Mouse (Mus musculus): ENCODE results near the gene Qprt. TPM values are rescaled to one million over a fixed set of nuclear protein-coding genes. Genes with fewer than 3 reads are reported as not detected.

Qprt gene
- total RNA-seq (2015) (2.0 and 3.5 TPM in 2 replicates), total RNA-seq (2017) (1.1 and 1.9 TPM in 2 replicates)

GRCm38 (mm10) chr7:127121911-127122270, at the start of gene Qprt:
Qprt (minus strand) TSS chr7:127122226.
- no peak for ATAC-seq (replicated peaks; ENCODE audit: poor library complexity)

DNA sequence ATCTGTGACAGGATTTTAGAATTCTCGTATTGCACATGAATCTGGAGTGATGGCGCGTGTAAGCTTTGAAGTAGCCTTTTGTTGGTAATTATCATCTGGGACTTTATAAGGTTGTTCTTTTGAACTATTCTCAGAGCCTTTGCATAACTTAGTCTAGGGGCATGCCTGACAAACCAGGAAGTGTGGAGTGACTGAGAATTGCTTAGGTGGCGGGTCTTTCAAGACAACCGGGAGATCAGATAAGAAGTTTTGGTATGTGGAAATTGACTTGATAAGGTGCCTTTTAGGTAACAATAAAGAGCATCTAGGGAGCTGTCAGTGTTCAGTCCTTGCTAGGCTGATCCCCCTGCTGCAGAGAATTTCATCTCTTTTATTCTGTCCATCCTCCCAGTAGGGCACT, 44.5 kb upstream of the Qprt start:
- no peak for ATAC-seq (replicated peaks; ENCODE audit: poor library complexity)

DNA sequence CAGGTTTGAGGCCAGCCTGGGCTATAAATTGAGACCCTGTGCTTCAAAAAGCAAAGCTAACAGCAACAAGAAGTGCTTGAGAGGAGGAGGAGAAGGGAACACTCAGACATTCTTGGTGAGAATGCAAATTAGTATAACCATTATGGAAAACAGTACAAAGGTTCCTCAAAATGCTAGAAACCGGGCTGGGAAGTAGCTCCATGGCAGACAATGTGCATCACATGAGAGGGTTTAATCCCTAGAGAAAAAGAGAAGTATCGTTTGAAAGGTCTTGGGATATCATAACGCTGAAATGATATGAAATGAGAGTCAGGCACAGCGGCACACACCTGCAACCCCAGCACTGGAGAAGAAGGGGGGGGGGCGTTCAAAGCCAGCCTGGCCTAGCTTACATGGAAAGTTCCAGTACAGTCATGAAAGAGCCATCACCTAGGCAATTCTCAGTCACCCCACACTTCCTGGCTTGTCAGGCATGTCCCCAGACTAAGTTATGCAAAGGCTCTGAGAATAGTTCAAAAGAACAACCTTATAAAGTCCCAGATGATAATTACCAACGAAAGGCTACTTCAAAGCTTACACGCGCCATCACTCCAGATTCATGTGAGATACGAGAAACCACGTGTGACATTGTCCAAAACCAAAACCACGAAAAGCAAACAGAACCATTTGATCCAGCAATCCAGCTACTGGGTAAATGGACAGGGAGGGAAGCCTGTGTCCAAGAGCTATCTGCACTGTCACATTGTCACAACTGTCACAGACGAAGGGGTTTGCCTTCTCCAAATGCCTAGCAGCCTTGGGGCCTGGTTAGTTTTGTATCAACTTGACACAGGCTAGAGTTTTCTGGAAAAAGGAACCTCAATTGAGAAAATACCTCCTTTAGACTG, 43.8 kb upstream of the Qprt start:
- ATAC-seq (replicated peaks; ENCODE audit: poor library complexity), result 0 out of 2 replicates have a peak, but pooled peaks have one; percentile 26

- no peak; the same call in 1 of the 2 replicates for ATAC-seq (replicated peaks; ENCODE audit: poor library complexity)
Observed at GRCm38 (mm10) chr7:127164002-127164401, 42.0 kb upstream of the Qprt start.

DNA sequence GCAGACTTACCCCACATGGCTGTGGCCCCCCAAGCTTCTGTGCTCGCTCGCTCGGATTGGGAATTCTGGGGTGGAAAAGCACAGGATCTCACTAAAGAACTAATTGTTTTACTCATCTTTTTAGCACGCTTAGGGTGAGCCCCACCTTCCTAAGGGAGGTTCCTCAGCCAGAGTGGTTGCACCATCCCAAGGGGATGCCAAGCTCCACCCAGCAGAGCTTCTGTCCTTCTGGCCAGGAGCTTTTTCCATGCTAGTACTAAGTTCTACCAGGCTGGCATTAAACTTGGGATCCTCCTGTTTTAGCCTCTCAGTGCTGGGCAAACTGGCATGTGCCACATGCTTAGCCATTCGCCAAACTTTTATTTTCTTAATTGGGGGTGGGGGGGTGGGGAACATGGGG, 40.5 kb upstream of the Qprt start:
- ATAC-seq (replicated peaks; ENCODE audit: poor library complexity), result 0 out of 2 replicates have a peak, but pooled peaks have one; percentile 41

DNA sequence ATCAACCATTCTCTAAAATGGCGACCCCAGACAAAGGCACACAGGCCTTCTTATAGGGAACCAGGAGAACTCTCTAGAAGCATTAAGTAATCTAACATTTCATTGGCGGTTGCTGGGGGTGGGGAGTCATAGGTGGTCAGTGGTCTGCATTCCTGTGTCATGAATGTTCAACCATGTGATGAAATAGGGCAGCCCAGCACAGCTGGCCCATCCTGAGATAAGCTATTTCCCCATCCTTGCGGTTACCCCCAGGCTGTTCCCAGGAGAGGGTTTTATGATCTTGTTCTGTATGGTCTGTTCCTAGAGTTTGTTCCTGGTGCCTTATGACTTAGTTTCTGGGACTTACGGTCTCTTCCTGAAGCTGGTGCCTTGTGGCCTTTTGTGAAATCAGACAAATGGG, 35.5 kb upstream of the Qprt start:
- ATAC-seq (replicated peaks; ENCODE audit: poor library complexity), result peak; percentile 87

DNA sequence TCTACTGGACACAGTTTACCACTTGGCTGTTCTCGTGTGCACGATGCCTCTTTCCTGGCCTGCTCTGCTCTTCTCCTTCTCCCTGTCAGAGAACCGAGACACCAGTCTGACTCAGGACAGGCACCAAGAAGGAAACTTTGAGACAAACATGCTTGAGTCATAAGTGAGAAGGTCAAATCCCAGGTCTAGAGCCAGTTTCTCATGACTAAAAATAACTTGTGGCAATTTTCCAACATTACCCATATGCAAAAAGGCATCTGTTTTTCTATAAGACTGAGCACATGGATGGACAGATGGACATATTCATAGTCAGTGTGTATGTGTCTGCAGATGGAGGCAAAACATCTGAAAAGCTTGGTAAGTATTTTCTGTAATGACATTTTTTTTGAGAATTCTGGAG, 31.5 kb upstream of the Qprt start:
- ATAC-seq (replicated peaks; ENCODE audit: poor library complexity), result no peak

GRCm38 (mm10) chr7:127152464-127152863, 30.4 kb upstream of the Qprt start:
- no peak for ATAC-seq (replicated peaks; ENCODE audit: poor library complexity)

DNA sequence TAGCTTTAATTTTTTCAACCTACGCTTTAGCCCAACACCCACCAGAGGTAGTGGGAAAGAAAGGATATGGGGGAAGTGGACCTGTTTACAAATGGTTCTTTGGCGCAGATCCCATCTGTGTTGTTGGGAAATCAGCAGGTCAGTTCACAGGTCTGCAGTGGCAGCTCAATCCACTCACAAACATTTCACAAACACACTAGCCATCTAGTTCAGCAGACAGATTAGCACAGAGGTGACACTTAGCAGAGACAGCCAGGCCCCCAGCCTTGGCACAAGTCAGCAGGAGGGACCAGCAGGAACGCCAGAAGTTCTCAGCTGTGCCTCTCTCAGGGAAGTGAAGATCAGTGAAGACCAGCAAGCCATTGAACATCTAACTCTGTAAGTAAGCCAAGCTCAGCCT, 25.9 kb upstream of the Qprt start:
- no peak for ATAC-seq (replicated peaks; ENCODE audit: poor library complexity)

DNA sequence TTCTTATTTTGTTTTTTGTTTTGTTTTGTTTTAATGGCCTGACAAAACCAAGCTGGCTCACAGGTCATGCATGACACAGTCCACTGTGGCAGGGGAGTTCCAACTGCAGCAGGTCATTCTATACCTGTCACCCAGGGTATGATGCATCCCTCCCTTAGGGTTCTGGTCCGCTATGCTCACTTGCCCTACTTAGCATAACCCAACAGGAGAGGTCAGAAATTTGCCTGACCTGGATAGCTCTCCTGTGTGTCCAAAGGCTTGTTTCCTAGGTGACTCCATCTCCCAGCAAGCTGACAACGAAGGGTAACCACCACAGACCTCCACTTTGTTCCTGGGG, 24.2 kb upstream of the Qprt start:
- ATAC-seq (replicated peaks; ENCODE audit: poor library complexity), result no peak

DNA sequence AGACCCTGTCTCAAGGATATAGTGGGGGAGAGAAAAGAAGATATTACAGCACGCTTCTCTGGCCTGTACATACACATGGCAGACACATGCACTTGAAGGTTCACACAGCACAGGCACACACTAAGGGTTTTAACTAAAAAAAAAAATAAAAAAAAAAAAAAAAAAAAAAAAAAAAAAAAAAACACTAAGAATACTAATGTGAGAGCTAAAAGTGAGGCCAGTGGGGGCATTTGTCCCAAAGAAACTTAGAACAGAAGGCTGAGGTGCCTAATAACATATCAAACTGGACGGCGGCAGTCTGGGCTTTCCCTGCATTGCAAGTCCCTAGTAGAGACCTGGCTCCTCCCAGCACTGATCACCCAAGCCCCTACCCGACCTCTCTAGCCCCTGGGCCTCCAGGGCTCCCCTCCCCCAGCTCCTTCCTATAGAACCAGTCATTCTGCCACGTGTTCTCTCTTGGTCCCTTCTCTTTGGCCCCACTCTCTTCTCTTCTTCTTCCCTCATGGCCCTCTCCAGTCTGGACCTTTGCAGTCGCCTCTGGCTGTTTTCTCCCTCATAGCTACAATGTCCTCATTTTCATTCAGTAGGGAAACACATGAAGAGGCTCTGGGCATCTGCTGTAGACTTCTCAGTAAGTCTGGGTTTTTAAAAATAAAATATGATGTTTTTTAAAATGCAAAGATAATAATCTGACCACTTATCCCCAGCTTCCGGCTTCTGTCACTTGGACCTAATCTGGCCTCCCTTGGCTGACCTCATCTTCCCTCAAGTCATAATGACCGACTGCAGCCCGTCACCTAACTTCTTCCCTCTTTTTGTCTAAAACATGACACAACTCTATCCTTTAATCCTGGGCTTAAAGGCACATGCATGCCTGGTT, 23.6 kb upstream of the Qprt start:
- no peak for ATAC-seq (replicated peaks; ENCODE audit: poor library complexity)

- ATAC-seq (replicated peaks; ENCODE audit: poor library complexity), result 0 out of 2 replicates have a peak, but pooled peaks have one; percentile 35
Observed at GRCm38 (mm10) chr7:127144412-127144811, 22.4 kb upstream of the Qprt start.

GRCm38 (mm10) chr7:127142666-127143065, 20.6 kb upstream of the Qprt start:
- no peak for ATAC-seq (replicated peaks; ENCODE audit: poor library complexity)

DNA sequence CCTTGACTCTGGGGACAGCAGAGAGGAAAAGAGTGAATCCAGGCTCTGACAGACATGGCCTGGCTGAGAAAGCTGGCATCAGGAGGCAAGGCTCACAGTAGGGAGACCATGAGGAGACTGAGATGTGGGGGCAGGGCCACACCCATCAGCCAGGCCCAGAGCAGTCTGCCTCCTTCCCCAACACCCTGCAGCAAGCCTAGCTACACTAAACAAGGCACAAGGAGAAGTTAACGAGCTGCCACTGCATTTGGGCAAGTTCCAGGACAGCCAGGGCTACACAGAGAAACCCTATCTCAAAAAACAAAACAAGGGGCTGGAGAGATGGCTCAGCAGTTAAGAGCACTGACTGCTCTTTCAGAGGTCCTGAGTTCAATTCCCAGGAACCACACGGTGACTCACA, 20.2 kb upstream of the Qprt start:
- ATAC-seq (replicated peaks; ENCODE audit: poor library complexity), result peak; percentile 45

DNA sequence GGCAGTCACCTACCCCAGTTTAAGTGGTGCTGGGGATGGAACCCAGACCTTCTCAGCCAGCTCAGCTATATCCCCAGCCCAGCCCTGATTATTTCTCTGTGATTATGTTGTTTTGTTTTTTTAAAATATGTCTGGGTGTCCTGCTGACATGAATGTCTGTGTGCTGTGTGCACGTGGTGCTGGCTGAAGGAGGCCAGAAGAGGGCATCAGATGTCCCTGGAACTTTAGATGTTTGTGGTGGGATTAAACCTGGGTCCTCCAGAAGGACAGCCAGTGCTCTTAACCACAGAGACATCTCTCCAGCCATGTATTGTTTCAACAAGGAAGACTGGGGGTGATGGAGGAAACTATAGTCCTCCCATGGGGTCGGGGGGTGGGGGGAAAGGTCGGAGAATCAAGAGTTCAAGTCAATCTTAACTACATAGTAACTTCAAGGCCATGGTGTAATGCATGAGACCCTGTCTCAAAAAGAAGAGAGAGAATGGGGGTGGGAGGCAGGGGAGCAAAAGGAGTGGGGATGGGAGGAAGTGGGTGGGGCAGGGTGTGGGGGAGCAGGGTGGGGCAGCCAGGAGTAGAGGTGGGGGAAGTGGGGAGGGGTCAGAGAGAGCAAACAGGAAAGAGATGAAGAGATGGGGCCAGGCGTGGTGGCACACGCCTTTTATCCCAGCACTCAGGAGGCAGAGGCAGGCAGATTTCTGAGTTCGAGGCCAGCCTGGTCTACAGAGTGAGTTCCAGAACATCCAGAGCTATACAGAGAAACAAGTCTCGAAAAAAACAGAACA, 18.8 kb upstream of the Qprt start:
- ATAC-seq (replicated peaks; ENCODE audit: poor library complexity), result no peak

- ATAC-seq (replicated peaks; ENCODE audit: poor library complexity), result no peak
Observed at GRCm38 (mm10) chr7:127139562-127139961, 17.5 kb upstream of the Qprt start.

- ATAC-seq (replicated peaks; ENCODE audit: poor library complexity), result peak; percentile 13
Observed at GRCm38 (mm10) chr7:127139100-127139499, 17.1 kb upstream of the Qprt start.

- ATAC-seq (replicated peaks; ENCODE audit: poor library complexity), result peak; percentile 52
Observed at GRCm38 (mm10) chr7:127137262-127138017, 15.4 kb upstream of the Qprt start, which contains the start of gene Spn. Spn (minus strand) TSS chr7:127137823.

DNA sequence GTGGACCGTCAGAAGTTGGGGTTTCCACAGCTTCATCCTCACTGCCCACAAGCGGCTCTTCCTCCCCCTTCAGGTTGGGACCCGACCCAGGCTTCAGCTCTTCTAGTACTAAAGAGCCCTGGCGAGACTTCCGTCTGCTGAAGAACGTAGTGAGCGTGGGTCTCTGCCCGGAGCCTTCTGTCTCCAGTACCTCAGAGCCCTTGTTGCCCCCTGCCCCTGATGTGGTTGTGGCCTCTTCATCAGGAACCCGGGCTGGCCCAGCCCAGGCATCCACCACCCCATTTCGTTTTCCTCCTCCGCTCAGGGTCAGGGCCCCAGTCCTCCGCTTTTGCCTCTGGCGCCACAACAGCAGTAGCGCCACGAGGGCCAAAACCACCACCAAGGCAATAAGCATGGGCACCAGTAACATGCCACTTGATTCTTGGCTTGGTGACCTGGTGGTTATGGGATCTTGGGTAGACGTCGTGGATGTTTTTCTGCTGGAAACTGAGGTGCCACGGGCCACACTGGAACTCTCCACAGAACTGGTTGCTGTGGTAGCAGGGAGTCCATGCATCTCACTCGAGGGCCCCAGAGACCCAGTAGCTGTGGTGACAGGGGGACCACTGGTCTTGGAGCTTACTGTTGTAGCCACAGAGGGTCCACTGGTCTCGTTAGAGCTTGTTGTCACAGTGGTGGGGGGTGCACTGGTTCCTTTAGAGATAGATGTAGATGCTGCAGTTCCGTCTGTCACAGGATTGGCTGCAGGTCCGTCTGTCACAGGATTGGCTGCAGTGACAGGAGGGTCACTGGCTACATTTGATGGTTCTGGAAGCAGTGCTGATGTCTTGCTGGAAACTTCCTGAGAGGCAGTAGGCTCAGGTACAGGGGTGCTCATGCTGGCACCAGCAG, 14.4 kb upstream of the Qprt start:
- peak; percentile 30 for ATAC-seq (replicated peaks; ENCODE audit: poor library complexity)
